Mouse (Mus musculus) G1E-ER4 (cell line): ENCODE results near the gene Il17ra. TPM values are rescaled to one million over a fixed set of nuclear protein-coding genes. Genes with fewer than 3 reads are reported as not detected.

ENCODE experiments used
- GATA1 ChIP-seq: IDR thresholded peaks from one replicate; pipeline ENCODE4 v1.8.0; 2012; ENCODE audit warnings: low read length, inconsistent platforms
- polyA plus RNA-seq: library from polyadenylated mRNA; stranded (reverse); fragments of >175 nt; gene quantifications from 2 replicates; pipeline ENCODE4 v1.2.3, GENCODE M21; 2012

The Il17ra gene
- polyA plus RNA-seq, 1 experiment: 15.9 TPM

GRCm38 (mm10) chr6:120466609-120467329 is 3.7 kb downstream of the Il17ra start:
- no peak for TF ChIP-seq GATA1

GRCm38 (mm10) chr6:120468259-120468658 is 5.2 kb downstream of the Il17ra start:
- TF ChIP-seq GATA1: no peak

GRCm38 (mm10) chr6:120469268-120469667 is 6.2 kb downstream of the Il17ra start:
- TF ChIP-seq GATA1: no peak

GRCm38 (mm10) chr6:120469770-120470169 is 6.7 kb downstream of the Il17ra start:
- TF ChIP-seq GATA1: no peak

GRCm38 (mm10) chr6:120470666-120471065 is 7.6 kb downstream of the Il17ra start:
- no peak for TF ChIP-seq GATA1

GRCm38 (mm10) chr6:120471991-120472441 is 9.0 kb downstream of the Il17ra start:
- no peak for TF ChIP-seq GATA1

GRCm38 (mm10) chr6:120472455-120473140 is 9.6 kb downstream of the Il17ra start:
- no peak for TF ChIP-seq GATA1

GRCm38 (mm10) chr6:120473427-120473826 is 10.4 kb downstream of the Il17ra start:
- TF ChIP-seq GATA1: no peak

GRCm38 (mm10) chr6:120475288-120475687 is 12.2 kb downstream of the Il17ra start:
- TF ChIP-seq GATA1: no peak

GRCm38 (mm10) chr6:120479302-120479701 is 16.3 kb downstream of the Il17ra start:
- TF ChIP-seq GATA1: no peak

- TF ChIP-seq GATA1: no peak
Observed at GRCm38 (mm10) chr6:120480361-120480760, 17.3 kb downstream of the Il17ra start.

GRCm38 (mm10) chr6:120481538-120481937 is 18.5 kb downstream of the Il17ra start:
- TF ChIP-seq GATA1: no peak

- no peak for TF ChIP-seq GATA1
Observed at GRCm38 (mm10) chr6:120482021-120482420, 19.0 kb downstream of the Il17ra start.

- TF ChIP-seq GATA1: no peak
Observed at GRCm38 (mm10) chr6:120482756-120483155, 19.7 kb downstream of the Il17ra start.

- TF ChIP-seq GATA1: no peak
Observed at GRCm38 (mm10) chr6:120483211-120483626, 20.2 kb downstream of the Il17ra start.

GRCm38 (mm10) chr6:120485038-120485437 is 22.0 kb downstream of the Il17ra start:
- no peak for TF ChIP-seq GATA1

GRCm38 (mm10) chr6:120486051-120486510 is 23.0 kb downstream of the Il17ra start:
- TF ChIP-seq GATA1: no peak
